Mouse (Mus musculus) kidney, embryonic 14.5 days (tissue): ENCODE measurements around the gene E030030I06Rik. TPM values are rescaled to one million over a fixed set of nuclear protein-coding genes. Genes with fewer than 3 reads are reported as not detected.
"Not testable (repeated sequence)": the region's sequence is repeated elsewhere in the genome, so short reads cannot be mapped to it uniquely, and the experiment has no call there.

Experiments used
- ATAC-seq: fragments of 200-750 bp; cut with Nextera tagmentation; 2 replicates; pipeline ENCODE4 v1.8.0; 2017; ENCODE audit warnings: moderate number of reproducible peaks, mild to moderate bottlenecking, moderate TSS enrichment, moderate library complexity; ENCODE audit not compliant: low FRiP score, low TSS enrichment
- H3K27ac ChIP-seq: fragments of 300-500 bp; sonication (generic); 2 replicates; pipeline ENCODE4 v1.5.1; 2014; ENCODE audit warnings: low read depth, mild to moderate bottlenecking, low read length, moderate library complexity, mixed read lengths
- H3K27me3 ChIP-seq: fragments of 300-500 bp; sonication (generic); 2 replicates; pipeline ENCODE4 v1.6.1; 2014; ENCODE audit warnings: mild to moderate bottlenecking, low read length; ENCODE audit not compliant: control insufficient read depth, insufficient read depth
- H3K36me3 ChIP-seq: fragments of 300-500 bp; sonication (generic); 2 replicates; pipeline ENCODE4 v1.6.1; 2014; ENCODE audit warnings: low read length, mixed read lengths; ENCODE audit not compliant: control insufficient read depth, insufficient read depth
- H3K4me1 ChIP-seq: fragments of 300-500 bp; sonication (generic); 2 replicates; pipeline ENCODE4 v1.6.1; 2014; ENCODE audit warnings: low read length, mixed read lengths; ENCODE audit not compliant: control insufficient read depth, insufficient read depth
- H3K4me2 ChIP-seq: fragments of 300-500 bp; sonication (generic); replicated peaks from 2 replicates; pipeline ENCODE4 v1.6.1; 2014; ENCODE audit warnings: low read depth, mild to moderate bottlenecking, low read length
- H3K4me3 ChIP-seq: fragments of 300-500 bp; sonication (generic); 2 replicates; pipeline ENCODE4 v1.5.1; 2014; ENCODE audit warnings: mild to moderate bottlenecking, low read length
- H3K9ac ChIP-seq: fragments of 300-500 bp; sonication (generic); 2 replicates; pipeline ENCODE4 v1.6.1; 2014; ENCODE audit warnings: low read depth, mild to moderate bottlenecking, low read length, moderate library complexity
- H3K9me3 ChIP-seq: fragments of 300-500 bp; sonication (generic); 2 replicates; pipeline ENCODE4 v1.6.1; 2016; ENCODE audit warnings: low read length; ENCODE audit not compliant: control insufficient read depth
- WGBS: fragments of 180-500 bp; shearing (Covaris S2); extraction: QIAGEN DNeasy Blood & Tissue Kit; methylation state at CpG from one replicate; pipeline ENCODE4 v1.1.7; 2014; 5-methylcytosine and 5-hydroxymethylcytosine counted together
- polyA plus RNA-seq: library from polyadenylated mRNA; unstranded; fragments of >200 nt; fragmentation: Nextera tagmentation; extraction: Ambion mirVana; gene quantifications from 2 replicates; pipeline ENCODE4 v1.2.1, GENCODE M21; 2014

The E030030I06Rik gene
- polyA plus RNA-seq, 1 experiment from 2014 or later: 42.1 TPM

- H3K9ac ChIP-seq, H3K4me3 ChIP-seq, H3K27ac ChIP-seq, H3K4me2 ChIP-seq, H3K36me3 ChIP-seq, H3K27me3 ChIP-seq, H3K9me3 ChIP-seq, H3K4me1 ChIP-seq, ATAC-seq: not testable (repeated sequence)
- 88% methylated on average over 1 of the region's 1 CpGs for WGBS
These were observed 6.9 kb downstream of the E030030I06Rik start for GRCm38 (mm10) chr10:22142194-22142593.

- Histone ChIP-seq H3K9ac (peak overlapping the region; percentile 35), H3K27ac (no peak overlapping the region), H3K4me3 (peak overlapping the region; percentile 33), H3K9me3 (no peaks in the 10 kb centered on the region), H3K4me2 (peak overlapping the region; percentile 49), H3K36me3 (no peaks in the 10 kb centered on the region), H3K4me1 (no peaks in the 10 kb centered on the region), H3K27me3 (no peaks in the 10 kb centered on the region)
- under 1% methylated on average over 19 of the region's 19 CpGs for WGBS
- ATAC-seq: peak; percentile 71
These were observed 8.3 kb downstream of the E030030I06Rik start for GRCm38 (mm10) chr10:22140665-22141280.

- 88% methylated on average over 2 of the region's 2 CpGs for WGBS
- no peak overlapping the region for H3K4me3 ChIP-seq
- H3K27me3 ChIP-seq: no peaks in the 10 kb centered on the region
- ATAC-seq: no peak
- no peaks in the 10 kb centered on the region for H3K4me1 ChIP-seq
- H3K9me3 ChIP-seq: no peaks in the 10 kb centered on the region
- no peak overlapping the region for H3K27ac ChIP-seq
- H3K36me3 ChIP-seq: no peaks in the 10 kb centered on the region
- H3K4me2 ChIP-seq: no peak overlapping the region
- no peak overlapping the region for H3K9ac ChIP-seq
These were observed 74.5 kb downstream of the E030030I06Rik start for GRCm38 (mm10) chr10:22074531-22074930.

GRCm38 (mm10) chr10:22072739-22073138 lies 76.3 kb downstream of the E030030I06Rik start:
- H3K4me3 ChIP-seq: no peak overlapping the region
- no peaks in the 10 kb centered on the region for H3K36me3 ChIP-seq
- H3K27me3 ChIP-seq: no peaks in the 10 kb centered on the region
- H3K4me2 ChIP-seq: no peak overlapping the region
- no peak overlapping the region for H3K9ac ChIP-seq
- H3K4me1 ChIP-seq: no peaks in the 10 kb centered on the region
- 75% methylated on average over 2 of the region's 2 CpGs for WGBS
- no peak for ATAC-seq
- H3K27ac ChIP-seq: no peak overlapping the region
- no peaks in the 10 kb centered on the region for H3K9me3 ChIP-seq

- WGBS: 63% methylated on average over 4 of the region's 4 CpGs
- Histone ChIP-seq H3K4me3 (no peak overlapping the region), H3K4me1 (no peaks in the 10 kb centered on the region), H3K9ac (no peak overlapping the region), H3K9me3 (no peaks in the 10 kb centered on the region), H3K27ac (no peak overlapping the region), H3K27me3 (no peaks in the 10 kb centered on the region), H3K4me2 (no peak overlapping the region), H3K36me3 (no peaks in the 10 kb centered on the region)
- ATAC-seq: no peak
These were observed 78.5 kb downstream of the E030030I06Rik start for GRCm38 (mm10) chr10:22070576-22070975.

DNA sequence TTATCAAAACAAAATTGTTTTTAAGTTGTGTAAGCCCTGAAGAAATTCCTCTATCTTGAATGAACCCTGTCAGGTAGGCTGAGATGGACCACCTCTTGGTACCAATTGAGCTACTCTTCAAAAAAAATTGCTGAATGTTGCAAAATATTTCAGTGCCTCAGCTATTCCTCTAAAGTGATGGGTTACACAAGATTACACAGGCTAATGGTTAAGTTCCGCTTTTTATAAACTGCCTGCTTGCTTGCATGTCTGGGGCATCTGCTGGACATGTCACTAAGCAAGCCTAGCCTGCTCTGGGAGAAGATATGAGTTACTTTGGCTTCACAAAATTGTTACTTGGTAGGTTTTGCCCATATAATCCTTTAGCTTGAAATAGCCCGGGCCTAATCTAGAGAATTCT lies 78.9 kb downstream of the E030030I06Rik start:
- H3K9me3 ChIP-seq: no peaks in the 10 kb centered on the region
- H3K4me3 ChIP-seq: no peak overlapping the region
- no peak for ATAC-seq
- H3K36me3 ChIP-seq: no peaks in the 10 kb centered on the region
- no peaks in the 10 kb centered on the region for H3K27me3 ChIP-seq
- no peaks in the 10 kb centered on the region for H3K4me1 ChIP-seq
- no peak overlapping the region for H3K9ac ChIP-seq
- 92% methylated on average over 2 of the region's 2 CpGs for WGBS
- no peak overlapping the region for H3K27ac ChIP-seq
- no peak overlapping the region for H3K4me2 ChIP-seq

DNA sequence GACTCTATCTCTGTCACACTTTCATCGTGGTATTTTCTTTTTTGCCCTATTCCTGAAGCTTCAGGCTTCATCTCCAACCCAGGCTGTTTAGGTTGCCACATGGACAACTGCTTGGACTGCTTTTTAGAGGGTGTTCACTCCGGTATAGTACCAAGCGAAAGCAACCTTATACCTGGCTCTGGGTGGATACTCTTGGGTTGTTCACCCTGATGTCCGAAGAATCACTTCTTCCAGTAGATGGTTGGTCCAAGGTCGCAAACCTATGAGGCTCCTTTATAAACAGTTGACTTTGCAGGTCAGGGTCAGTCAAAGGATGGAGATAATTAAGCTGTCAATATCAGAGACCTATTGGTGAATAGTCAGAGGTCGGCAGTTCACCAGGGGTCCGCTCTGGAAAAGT lies 81.1 kb downstream of the E030030I06Rik start, which contains the start of gene 4930444G20Rik:
4930444G20Rik (minus strand) TSS at position 101 of the 400 bp plus-strand sequence.
- ATAC-seq: not testable (repeated sequence)
- WGBS: 92% methylated on average over 7 of the region's 7 CpGs

More for the DNA sequence above, 81.1 kb downstream of the E030030I06Rik start, which contains the start of gene 4930444G20Rik:
- H3K27ac ChIP-seq, H3K4me3 ChIP-seq, H3K9me3 ChIP-seq, H3K27me3 ChIP-seq, H3K36me3 ChIP-seq, H3K9ac ChIP-seq, H3K4me1 ChIP-seq, H3K4me2 ChIP-seq: not testable (repeated sequence)

Other genes starting within 250 kb of the E030030I06Rik start
- not detected in 2 replicates for gene 4930444G20Rik, start 81.2 kb downstream of the E030030I06Rik start, polyA plus RNA-seq
- 12.2 and 14.6 TPM in 2 replicates for gene Raet1e, start 9.3 kb upstream of the E030030I06Rik start, polyA plus RNA-seq
- 1.2 and 1.5 TPM in 2 replicates for gene H60b, start 9.3 kb upstream of the E030030I06Rik start, polyA plus RNA-seq
- gene Raet1d, start 211.3 kb upstream of the E030030I06Rik start, polyA plus RNA-seq: 15.9 and 21.1 TPM in 2 replicates